Mouse (Mus musculus): ENCODE results near the gene Axin2. TPM values are rescaled to one million over a fixed set of nuclear protein-coding genes. Genes with fewer than 3 reads are reported as not detected.

Gene Axin2
- polyA plus RNA-seq, 1 experiment from 2014 or later = 5.4 TPM

GRCm38 (mm10) chr11:108936016-108936792, 16.1 kb downstream of the Axin2 start:
- peak; percentile 46; the same call in 1 of the 2 replicates for ATAC-seq
- H3K9ac ChIP-seq = no peak overlapping the region

DNA sequence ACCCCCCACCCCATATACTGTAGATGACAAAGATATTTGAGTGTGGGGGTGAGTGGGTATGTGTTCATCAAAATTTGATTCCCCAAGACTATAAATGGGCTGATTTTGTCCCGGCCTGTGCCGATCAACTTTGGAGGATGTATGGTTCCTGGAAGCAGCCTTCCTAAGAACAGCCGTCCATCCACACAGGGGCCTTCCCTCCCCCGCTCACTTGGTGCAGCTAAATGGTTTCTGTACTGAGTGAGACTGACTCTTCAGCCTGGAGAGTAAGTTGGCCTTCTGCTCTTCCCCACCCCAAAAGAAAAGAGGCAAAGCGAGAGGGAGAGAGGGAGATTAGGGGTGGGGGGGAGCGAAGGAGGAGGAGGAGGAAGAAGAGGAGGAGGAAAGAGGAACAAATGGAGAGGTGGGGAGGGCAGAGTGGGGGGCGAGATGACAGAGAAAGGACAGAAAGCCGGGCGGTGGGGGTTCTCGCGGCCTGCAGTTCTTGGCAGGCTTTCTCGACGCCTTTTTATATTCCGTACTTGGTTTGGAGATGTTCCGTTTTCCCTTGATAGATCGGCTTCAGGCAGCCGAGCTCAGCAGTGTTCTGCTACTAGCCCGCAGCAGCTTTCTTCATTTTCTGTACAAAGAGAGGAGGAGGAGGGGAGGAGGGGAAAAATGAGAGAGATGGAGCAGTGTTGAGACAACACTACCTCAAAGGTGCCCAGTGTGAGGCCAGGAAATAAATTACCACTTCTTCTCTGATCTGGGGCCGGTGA, 20.7 kb downstream of the Axin2 start:
- Histone ChIP-seq H3K4me2 (replicated peaks) (no peak overlapping the region), H3K27ac (0 out of 2 replicates have a peak overlapping the region, but pooled peaks have one; percentile 22), H3K9ac (no peak overlapping the region), H3K36me3 (peaks cover 30% of the 10 kb centered on the region), H3K9me3 (no peaks in the 10 kb centered on the region), H3K27me3 (replicated peaks) (no peaks in the 10 kb centered on the region), H3K4me3 (replicated peaks) (no peak overlapping the region), H3K4me1 (replicated peaks) (peaks cover 8% of the 10 kb centered on the region; the same call in 1 of the 2 replicates)
- 69% methylated on average over 19 of the region's 19 CpGs for WGBS
- ATAC-seq = no peak

More at GRCm38 (mm10) chr11:108936016-108936792, 16.1 kb downstream of the Axin2 start:
- H3K4me1 ChIP-seq (replicated peaks) = peaks cover 14% of the 10 kb centered on the region
- no peaks in the 10 kb centered on the region for H3K9me3 ChIP-seq
- 61% methylated on average over 18 of the region's 18 CpGs for WGBS
- H3K36me3 ChIP-seq = peaks cover 22% of the 10 kb centered on the region; the same call in 1 of the 2 replicates
- H3K27me3 ChIP-seq (replicated peaks) = no peaks in the 10 kb centered on the region
- H3K27ac ChIP-seq = no peak overlapping the region
- no peak overlapping the region for H3K4me3 ChIP-seq (replicated peaks)
- no peak overlapping the region for H3K4me2 ChIP-seq (replicated peaks)

DNA sequence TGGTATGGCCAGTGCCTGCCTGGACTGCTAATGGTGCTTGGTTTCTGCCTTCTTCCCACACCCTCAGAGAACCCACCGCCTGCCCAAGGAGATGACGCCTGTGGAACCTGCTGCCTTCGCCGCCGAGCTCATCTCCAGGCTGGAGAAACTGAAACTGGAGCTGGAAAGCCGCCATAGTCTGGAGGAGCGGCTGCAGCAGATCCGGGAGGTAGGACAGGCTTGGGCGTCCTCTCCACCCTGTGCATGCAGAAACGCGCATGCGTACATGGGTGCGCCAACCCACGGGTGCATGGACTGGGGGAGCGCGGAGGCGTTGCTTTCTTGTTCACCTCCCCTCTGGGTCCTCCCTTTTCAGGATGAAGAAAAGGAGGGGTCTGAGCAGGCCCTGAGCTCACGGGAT, 21.7 kb downstream of the Axin2 start:
- WGBS = 88% methylated on average over 17 of the region's 18 CpGs
- H3K27me3 ChIP-seq (replicated peaks) = no peaks in the 10 kb centered on the region
- no peaks in the 10 kb centered on the region for H3K9me3 ChIP-seq
- no peak overlapping the region for H3K4me3 ChIP-seq (replicated peaks)
- H3K9ac ChIP-seq = no peak overlapping the region
- H3K36me3 ChIP-seq = peaks cover 39% of the 10 kb centered on the region
- no peak for ATAC-seq
- no peak overlapping the region for H3K4me2 ChIP-seq (replicated peaks)
- H3K27ac ChIP-seq = no peak overlapping the region
- peaks cover under 1% of the 10 kb centered on the region; the same call in 1 of the 2 replicates for H3K4me1 ChIP-seq (replicated peaks)

DNA sequence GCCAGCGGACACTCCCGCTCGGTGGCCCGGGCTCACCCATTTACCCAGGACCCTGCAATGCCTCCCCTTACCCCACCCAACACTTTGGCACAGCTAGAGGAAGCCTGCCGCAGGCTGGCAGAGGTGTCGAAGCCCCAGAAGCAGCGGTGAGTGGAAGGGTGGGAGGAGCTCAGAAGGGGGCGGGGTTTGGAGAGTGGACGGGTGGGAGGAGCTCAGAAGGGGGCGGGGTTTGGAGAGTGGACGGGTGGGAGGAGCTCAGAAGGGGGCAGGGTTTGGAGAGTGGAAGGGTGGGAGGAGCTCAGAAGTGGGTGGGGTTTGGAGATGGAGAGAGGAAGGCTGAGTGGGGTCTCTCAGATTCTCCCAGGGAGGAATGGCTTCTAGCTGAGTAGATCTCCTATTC, 23.6 kb downstream of the Axin2 start:
- Histone ChIP-seq H3K27ac (no peak overlapping the region), H3K4me3 (replicated peaks) (no peak overlapping the region), H3K4me2 (replicated peaks) (no peak overlapping the region), H3K36me3 (peaks cover 47% of the 10 kb centered on the region), H3K9ac (no peak overlapping the region), H3K9me3 (no peaks in the 10 kb centered on the region), H3K4me1 (replicated peaks) (no peaks in the 10 kb centered on the region), H3K27me3 (replicated peaks) (no peaks in the 10 kb centered on the region)
- no peak for ATAC-seq
- 90% methylated on average over 9 of the region's 11 CpGs for WGBS

GRCm38 (mm10) chr11:108945666-108946065, 25.5 kb downstream of the Axin2 start:
- Histone ChIP-seq H3K9ac (no peak overlapping the region), H3K4me3 (replicated peaks) (no peak overlapping the region), H3K4me2 (replicated peaks) (no peak overlapping the region), H3K36me3 (peaks cover 50% of the 10 kb centered on the region), H3K27me3 (replicated peaks) (no peaks in the 10 kb centered on the region), H3K9me3 (no peaks in the 10 kb centered on the region), H3K27ac (no peak overlapping the region), H3K4me1 (replicated peaks) (no peaks in the 10 kb centered on the region)
- ATAC-seq = no peak
- WGBS = 96% methylated on average over 9 of the region's 9 CpGs

GRCm38 (mm10) chr11:108947425-108948184, 27.5 kb downstream of the Axin2 start:
- no peak for ATAC-seq
- no peak overlapping the region for H3K9ac ChIP-seq
- H3K4me2 ChIP-seq (replicated peaks) = no peak overlapping the region
- peaks cover 39% of the 10 kb centered on the region for H3K36me3 ChIP-seq
- H3K9me3 ChIP-seq = no peaks in the 10 kb centered on the region
- H3K27ac ChIP-seq = no peak overlapping the region
- H3K4me3 ChIP-seq (replicated peaks) = no peak overlapping the region
- H3K27me3 ChIP-seq (replicated peaks) = no peaks in the 10 kb centered on the region
- H3K4me1 ChIP-seq (replicated peaks) = no peaks in the 10 kb centered on the region
- WGBS = 75% methylated on average over 20 of the region's 20 CpGs

- Histone ChIP-seq H3K4me2 (replicated peaks) (no peak overlapping the region), H3K9ac (no peak overlapping the region), H3K9me3 (no peaks in the 10 kb centered on the region), H3K4me3 (replicated peaks) (no peak overlapping the region), H3K36me3 (peaks cover 33% of the 10 kb centered on the region), H3K27me3 (replicated peaks) (no peaks in the 10 kb centered on the region), H3K4me1 (replicated peaks) (no peaks in the 10 kb centered on the region), H3K27ac (no peak overlapping the region)
- WGBS = 88% methylated on average over 7 of the region's 7 CpGs
- ATAC-seq = no peak
These were observed 28.4 kb downstream of the Axin2 start for GRCm38 (mm10) chr11:108948501-108948900.

DNA sequence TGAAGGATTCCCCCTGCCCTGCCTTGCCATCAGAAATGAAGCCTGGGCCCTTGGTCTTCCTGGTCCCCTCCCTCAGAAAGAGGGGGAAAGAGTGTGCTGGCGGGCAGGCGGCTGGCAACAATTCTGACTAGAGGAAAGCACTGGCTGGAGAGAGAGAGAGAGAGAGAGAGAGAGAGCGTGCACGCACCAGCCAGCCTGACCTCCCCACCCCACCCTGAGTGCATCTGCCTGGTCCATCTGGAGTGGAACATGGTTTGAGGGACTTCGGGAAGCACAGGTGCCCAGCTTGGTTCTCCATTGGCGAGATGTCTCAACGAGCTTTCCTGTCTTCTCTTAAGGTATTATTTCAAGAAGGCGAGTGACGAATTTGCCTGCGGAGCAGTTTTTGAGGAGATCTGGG, 28.8 kb downstream of the Axin2 start:
- WGBS = 88% methylated on average over 10 of the region's 10 CpGs
- no peaks in the 10 kb centered on the region for H3K27me3 ChIP-seq (replicated peaks)
- H3K4me2 ChIP-seq (replicated peaks) = no peak overlapping the region
- H3K27ac ChIP-seq = no peak overlapping the region
- H3K36me3 ChIP-seq = peaks cover 31% of the 10 kb centered on the region
- no peak overlapping the region for H3K9ac ChIP-seq
- no peak overlapping the region for H3K4me3 ChIP-seq (replicated peaks)
- no peak for ATAC-seq
- H3K4me1 ChIP-seq (replicated peaks) = no peaks in the 10 kb centered on the region
- no peaks in the 10 kb centered on the region for H3K9me3 ChIP-seq

DNA sequence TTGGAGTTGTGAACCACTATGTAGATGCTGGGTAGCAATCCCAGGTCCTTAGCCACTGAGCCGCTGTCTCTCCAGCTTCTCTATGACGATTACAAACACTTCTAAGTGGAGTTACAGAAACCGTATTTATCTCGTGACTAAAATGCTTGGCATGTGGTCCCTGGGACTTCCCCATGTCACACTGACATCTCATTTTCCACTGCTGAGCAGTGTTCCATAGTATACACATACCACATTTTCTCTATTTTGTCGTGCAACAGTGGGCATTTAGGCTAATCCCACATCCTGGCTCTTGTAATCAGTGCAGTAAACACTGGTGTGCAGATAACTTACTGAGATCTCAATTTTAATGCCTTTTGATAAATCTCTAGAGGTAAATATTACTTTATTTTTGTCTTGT, 32.2 kb downstream of the Axin2 start:
- no peaks in the 10 kb centered on the region for H3K27me3 ChIP-seq (replicated peaks)
- no peak overlapping the region for H3K27ac ChIP-seq
- WGBS = 65% methylated on average over 5 of the region's 5 CpGs
- no peak for ATAC-seq
- no peak overlapping the region for H3K4me2 ChIP-seq (replicated peaks)
- H3K36me3 ChIP-seq = peaks cover 8% of the 10 kb centered on the region; the same call in 1 of the 2 replicates
- no peak overlapping the region for H3K9ac ChIP-seq
- no peaks in the 10 kb centered on the region for H3K9me3 ChIP-seq
- no peaks in the 10 kb centered on the region for H3K4me1 ChIP-seq (replicated peaks)
- no peak overlapping the region for H3K4me3 ChIP-seq (replicated peaks)

GRCm38 (mm10) chr11:108955943-108956342, 35.8 kb downstream of the Axin2 start:
- Histone ChIP-seq H3K27ac (no peak overlapping the region), H3K4me2 (replicated peaks) (no peak overlapping the region), H3K9me3 (no peaks in the 10 kb centered on the region), H3K9ac (no peak overlapping the region), H3K4me1 (replicated peaks) (no peaks in the 10 kb centered on the region), H3K27me3 (replicated peaks) (no peaks in the 10 kb centered on the region), H3K36me3 (no peaks in the 10 kb centered on the region), H3K4me3 (replicated peaks) (no peak overlapping the region)
- no peak for ATAC-seq
- WGBS = 90% methylated on average over 4 of the region's 4 CpGs

- no peak overlapping the region for H3K4me3 ChIP-seq (replicated peaks)
- H3K27me3 ChIP-seq (replicated peaks) = no peaks in the 10 kb centered on the region
- H3K36me3 ChIP-seq = no peaks in the 10 kb centered on the region
- no peak for ATAC-seq
- H3K4me1 ChIP-seq (replicated peaks) = peaks cover 7% of the 10 kb centered on the region; the same call in 1 of the 2 replicates
- no peak overlapping the region for H3K27ac ChIP-seq
- H3K9me3 ChIP-seq = no peaks in the 10 kb centered on the region
- H3K9ac ChIP-seq = no peak overlapping the region
- H3K4me2 ChIP-seq (replicated peaks) = no peak overlapping the region
- 55% methylated on average over 5 of the region's 5 CpGs for WGBS
These were observed 38.2 kb downstream of the Axin2 start for GRCm38 (mm10) chr11:108958349-108958748.

DNA sequence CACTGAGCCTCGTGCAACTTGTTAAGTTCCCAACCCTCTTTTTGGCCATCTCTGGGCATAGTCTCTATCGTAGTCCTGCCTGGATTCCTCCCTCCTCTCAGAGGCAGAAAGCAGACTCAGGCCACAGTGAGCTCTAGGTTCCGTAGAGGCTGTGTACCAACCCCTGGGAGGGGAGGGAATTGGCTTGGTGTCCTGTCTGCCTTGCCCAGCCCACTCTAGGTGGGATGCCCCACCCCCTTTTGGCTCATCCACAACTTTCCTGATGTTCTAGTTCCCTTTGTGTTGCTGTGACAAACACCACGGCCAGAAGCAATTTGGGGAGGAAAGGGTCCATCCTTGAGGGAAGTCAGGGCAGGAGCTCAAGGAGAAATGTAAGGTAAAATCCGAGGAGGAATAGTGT, 39.0 kb downstream of the Axin2 start:
- no peaks in the 10 kb centered on the region for H3K36me3 ChIP-seq
- no peaks in the 10 kb centered on the region for H3K9me3 ChIP-seq
- H3K4me1 ChIP-seq (replicated peaks) = peaks cover 8% of the 10 kb centered on the region; the same call in 1 of the 2 replicates
- no peak overlapping the region for H3K4me3 ChIP-seq (replicated peaks)
- ATAC-seq = no peak
- H3K27me3 ChIP-seq (replicated peaks) = no peaks in the 10 kb centered on the region
- 67% methylated on average over 5 of the region's 5 CpGs for WGBS
- H3K4me2 ChIP-seq (replicated peaks) = no peak overlapping the region
- no peak overlapping the region for H3K27ac ChIP-seq
- no peak overlapping the region for H3K9ac ChIP-seq

Data from intestine, embryonic 15.5 days (tissue).